Mouse (Mus musculus) kidney, postnatal 0 days (tissue): Measurements from ENCODE around the gene Plxnb2. TPM values are rescaled to one million over a fixed set of nuclear protein-coding genes. Genes with fewer than 3 reads are reported as not detected.

Experiments
- ATAC-seq: fragments of 200-750 bp; cut with Nextera tagmentation; replicated peaks from 2 replicates; pipeline ENCODE4 v1.8.0; 2017; ENCODE audit warnings: low read depth, moderate number of reproducible peaks, moderate TSS enrichment, moderate library complexity; ENCODE audit not compliant: low FRiP score
- DNase-seq: peaks from one replicate; pipeline ENCODE4 v3.0.0-alpha.2; 2016; ENCODE audit warnings: low spot score
- H3K27ac ChIP-seq: fragments of 300-500 bp; sonication (generic); 2 replicates; pipeline ENCODE4 v1.5.1; 2014; ENCODE audit warnings: mild to moderate bottlenecking
- H3K27me3 ChIP-seq: fragments of 300-500 bp; sonication (generic); 2 replicates; pipeline ENCODE4 v1.6.1; 2014; ENCODE audit warnings: low read length, mixed read lengths; ENCODE audit not compliant: insufficient read depth
- H3K36me3 ChIP-seq: fragments of 300-500 bp; sonication (generic); 2 replicates; pipeline ENCODE4 v1.6.1; 2014; ENCODE audit warnings: low read length, mixed read lengths; ENCODE audit not compliant: insufficient read depth
- H3K4me1 ChIP-seq: fragments of 300-500 bp; sonication (generic); replicated peaks from 2 replicates; pipeline ENCODE4 v1.6.1; 2014; ENCODE audit warnings: antibody characterized with exemption, low read length, mixed read lengths; ENCODE audit not compliant: insufficient read depth
- H3K4me2 ChIP-seq: fragments of 300-500 bp; sonication (generic); 2 replicates; pipeline ENCODE4 v1.6.1; 2014; ENCODE audit warnings: mild to moderate bottlenecking, low read length, moderate library complexity, mixed read lengths
- H3K4me3 ChIP-seq: fragments of 300-500 bp; sonication (generic); replicated peaks from 2 replicates; pipeline ENCODE4 v1.5.1; 2014; ENCODE audit warnings: low read depth, low read length
- H3K9ac ChIP-seq: fragments of 300-500 bp; sonication (generic); 2 replicates; pipeline ENCODE4 v1.6.1; 2014; ENCODE audit warnings: low read depth, low read length
- H3K9me3 ChIP-seq: fragments of 300-500 bp; sonication (generic); replicated peaks from 2 replicates; pipeline ENCODE4 v1.6.1; 2016; ENCODE audit warnings: low read length, inconsistent platforms, mixed read lengths
- CTCF ChIP-seq: IDR thresholded peaks from 2 replicates; pipeline ENCODE4 v1.5.1; 2016; ENCODE audit warnings: antibody characterized with exemption, low read depth, mild to moderate bottlenecking, moderate library complexity
- WGBS: fragments of 180-500 bp; shearing (Covaris S2); extraction: QIAGEN DNeasy Blood & Tissue Kit; methylation state at CpG from one replicate; pipeline ENCODE4 v1.1.7; 2014; 5-methylcytosine and 5-hydroxymethylcytosine counted together
- polyA plus RNA-seq: library from polyadenylated mRNA; unstranded; fragments of >200 nt; fragmentation: Nextera tagmentation; extraction: Ambion mirVana; gene quantifications from 2 replicates; pipeline ENCODE4 v1.2.1, GENCODE M21; 2015

Plxnb2 gene
- polyA plus RNA-seq, 1 experiment from 2014 or later: 126 TPM

DNA sequence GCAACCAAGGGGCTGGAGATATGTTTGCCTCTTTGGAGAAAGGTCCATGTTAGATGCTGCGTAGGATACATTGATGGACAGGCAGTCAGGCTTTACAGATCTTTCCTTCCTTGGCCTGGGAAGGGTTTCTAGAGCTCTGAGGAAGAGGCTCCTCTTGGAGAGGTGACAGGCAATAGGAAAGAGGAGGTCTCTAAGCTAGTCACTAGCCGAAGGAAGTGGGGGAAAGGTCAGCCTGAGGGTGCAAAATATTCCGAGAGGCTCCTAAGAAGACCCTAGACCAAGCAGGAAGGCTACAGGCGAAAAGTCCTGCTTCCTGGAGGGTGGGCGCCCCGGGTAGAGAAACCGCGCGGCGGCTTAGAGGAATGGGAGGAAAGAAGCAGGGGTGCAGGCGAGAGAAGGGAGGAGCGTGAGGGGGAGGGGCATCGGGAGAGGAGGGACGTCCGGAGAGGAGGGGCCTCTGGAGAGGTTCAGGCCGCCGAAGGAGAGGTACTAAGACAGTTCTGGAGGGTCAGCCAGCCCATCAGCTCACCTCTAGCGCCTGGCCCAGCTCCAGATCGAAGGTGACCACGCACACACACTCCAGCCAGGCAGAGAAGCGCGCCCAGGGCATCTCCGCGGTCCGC is 15.2 kb upstream of the Plxnb2 start:
- no peak for TF ChIP-seq CTCF
- Histone ChIP-seq H3K9me3 (no peaks in the 10 kb centered on the region), H3K4me1 (peaks cover 10% of the 10 kb centered on the region), H3K4me2 (peak overlapping the region; percentile 71), H3K27ac (peak overlapping the region; percentile 100), H3K36me3 (no peaks in the 10 kb centered on the region), H3K27me3 (no peaks in the 10 kb centered on the region), H3K9ac (peak overlapping the region; percentile 99), H3K4me3 (peak overlapping the region; percentile 91)
- peak; percentile 93 for ATAC-seq
- WGBS: under 1% methylated on average over 24 of the region's 25 CpGs
- peak; percentile 98 for DNase-seq

DNA sequence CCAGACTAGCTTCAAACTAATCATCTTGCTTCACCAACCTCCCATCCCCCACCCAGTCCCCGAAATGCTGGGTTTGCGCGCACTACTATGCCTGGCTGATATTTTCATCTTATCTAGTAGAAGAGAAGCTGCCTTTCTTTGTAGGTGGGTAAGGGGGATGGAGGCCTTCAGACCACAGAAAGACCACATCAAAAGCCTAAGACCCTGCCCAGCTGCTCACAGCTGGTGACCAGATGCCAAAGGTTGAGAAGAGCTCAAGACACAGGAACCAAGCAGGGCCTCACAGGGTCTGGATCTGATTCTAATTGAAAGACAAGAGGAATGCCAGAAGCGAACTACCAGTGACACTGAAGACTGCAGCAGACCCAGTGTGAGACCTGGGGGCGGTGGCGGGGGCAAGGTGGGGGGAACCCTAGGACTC is 14.7 kb upstream of the Plxnb2 start:
- DNase-seq (no peak), ATAC-seq (no peak)
- H3K9ac ChIP-seq: peak overlapping the region; percentile 99
- H3K4me1 ChIP-seq: peaks cover 10% of the 10 kb centered on the region
- peak overlapping the region; percentile 100 for H3K27ac ChIP-seq
- 0 out of 2 replicates have a peak, but pooled peaks cover 1% of the 10 kb centered on the region for H3K36me3 ChIP-seq
- H3K4me2 ChIP-seq: peak overlapping the region; percentile 71
- H3K4me3 ChIP-seq: peak overlapping the region; percentile 91
- WGBS: 44% methylated on average over 6 of the region's 6 CpGs
- no peaks in the 10 kb centered on the region for H3K27me3 ChIP-seq
- no peaks in the 10 kb centered on the region for H3K9me3 ChIP-seq
- TF ChIP-seq CTCF: no peak

DNA sequence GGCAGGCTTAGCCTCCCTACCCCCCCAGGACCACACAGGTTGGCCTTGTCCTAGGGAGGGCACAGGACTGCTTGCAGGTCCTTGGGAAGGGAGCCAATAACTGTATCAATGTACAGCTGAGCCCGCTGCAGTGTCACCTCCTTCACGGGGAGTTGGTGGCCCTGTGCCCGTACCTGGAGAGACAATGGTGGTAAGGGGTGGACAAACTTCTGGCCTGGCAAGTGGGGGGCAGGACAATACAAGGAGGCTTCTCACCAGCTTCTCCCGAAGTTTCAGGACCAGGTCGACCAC is 4.3 kb upstream of the Plxnb2 start:
- Histone ChIP-seq H3K27me3 (no peaks in the 10 kb centered on the region), H3K4me1 (peaks cover 12% of the 10 kb centered on the region), H3K36me3 (no peaks in the 10 kb centered on the region), H3K4me2 (no peak overlapping the region), H3K27ac (no peak overlapping the region), H3K9me3 (no peaks in the 10 kb centered on the region), H3K9ac (no peak overlapping the region), H3K4me3 (no peak overlapping the region)
- no peak for TF ChIP-seq CTCF
- DNase-seq (no peak), ATAC-seq (no peak)
- WGBS: 88% methylated on average over 5 of the region's 5 CpGs

DNA sequence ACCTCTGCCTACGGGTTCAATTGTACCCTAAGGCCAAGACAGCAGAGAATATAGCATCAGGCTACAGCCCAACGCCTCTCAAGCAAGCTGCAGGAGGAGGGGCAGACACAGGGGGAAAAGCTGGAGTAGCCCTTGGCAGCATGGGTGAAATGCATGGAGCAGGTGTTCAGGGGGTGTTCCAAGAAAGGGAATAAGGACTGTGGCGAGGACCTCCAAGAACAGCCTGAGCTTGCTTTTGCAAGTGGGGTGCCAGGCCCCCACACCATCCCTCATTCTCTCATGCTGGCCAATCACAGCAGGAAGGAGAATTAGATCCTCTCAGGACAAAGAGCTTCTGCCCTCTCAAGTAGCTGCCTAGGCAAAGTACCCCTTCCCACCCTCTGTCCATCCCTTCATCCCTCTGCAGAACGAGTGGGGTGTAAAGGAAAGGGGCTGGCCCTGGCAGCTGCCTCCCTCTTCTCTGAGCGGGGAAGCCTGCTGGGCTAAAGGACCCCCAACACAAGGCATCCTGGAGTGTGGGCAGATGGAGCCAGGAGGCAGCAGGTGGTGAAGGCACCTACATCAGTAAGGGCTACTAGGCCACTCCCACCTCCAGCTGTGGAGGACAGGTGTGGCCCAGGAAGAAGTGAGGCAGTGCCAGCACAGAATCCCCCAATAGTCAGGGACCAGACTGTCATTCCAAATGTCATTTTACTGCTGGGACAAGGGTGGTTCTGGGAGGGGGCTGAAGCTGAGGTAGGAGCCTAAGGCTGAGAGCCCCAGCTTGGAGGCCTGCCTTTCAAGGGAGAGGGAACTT is 3.8 kb upstream of the Plxnb2 start:
- H3K36me3 ChIP-seq: no peaks in the 10 kb centered on the region
- no peak overlapping the region for H3K4me2 ChIP-seq
- no peak overlapping the region for H3K27ac ChIP-seq
- DNase-seq (no peak), ATAC-seq (no peak)
- H3K4me1 ChIP-seq: peaks cover 12% of the 10 kb centered on the region
- no peak overlapping the region for H3K9ac ChIP-seq
- TF ChIP-seq CTCF: no peak
- H3K9me3 ChIP-seq: no peaks in the 10 kb centered on the region
- no peak overlapping the region for H3K4me3 ChIP-seq
- H3K27me3 ChIP-seq: no peaks in the 10 kb centered on the region
- WGBS: 66% methylated on average over 5 of the region's 5 CpGs

DNA sequence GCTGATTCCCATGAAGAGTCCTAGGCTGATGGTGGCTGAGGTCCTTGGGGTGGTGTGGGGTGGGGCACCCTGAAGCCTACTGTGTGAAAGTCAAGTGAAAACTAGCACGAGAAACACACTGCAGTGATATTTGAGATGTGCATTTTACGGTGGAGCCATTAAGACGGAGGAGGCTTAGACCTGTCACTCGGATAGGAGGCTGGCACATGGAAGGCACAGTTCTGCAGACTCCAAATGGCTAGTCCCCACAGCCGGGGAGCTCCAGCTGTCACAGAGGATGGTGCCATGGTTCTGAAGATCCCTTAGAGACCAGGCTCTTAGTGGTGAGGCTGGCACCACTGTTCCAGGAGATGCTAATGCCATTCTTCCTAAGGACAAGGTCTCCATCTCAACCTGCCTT is 2.3 kb upstream of the Plxnb2 start:
- no peak for TF ChIP-seq CTCF
- DNase-seq (no peak), ATAC-seq (no peak)
- Histone ChIP-seq H3K4me1 (peaks cover 20% of the 10 kb centered on the region), H3K4me2 (0 out of 2 replicates have a peak overlapping the region, but pooled peaks have one; percentile 3), H3K9ac (no peak overlapping the region), H3K9me3 (no peaks in the 10 kb centered on the region), H3K4me3 (no peak overlapping the region), H3K27ac (peak overlapping the region; percentile 44; the same call in 1 of the 2 replicates), H3K36me3 (no peaks in the 10 kb centered on the region), H3K27me3 (no peaks in the 10 kb centered on the region)
- 38% methylated on average over 5 of the region's 5 CpGs for WGBS

DNA sequence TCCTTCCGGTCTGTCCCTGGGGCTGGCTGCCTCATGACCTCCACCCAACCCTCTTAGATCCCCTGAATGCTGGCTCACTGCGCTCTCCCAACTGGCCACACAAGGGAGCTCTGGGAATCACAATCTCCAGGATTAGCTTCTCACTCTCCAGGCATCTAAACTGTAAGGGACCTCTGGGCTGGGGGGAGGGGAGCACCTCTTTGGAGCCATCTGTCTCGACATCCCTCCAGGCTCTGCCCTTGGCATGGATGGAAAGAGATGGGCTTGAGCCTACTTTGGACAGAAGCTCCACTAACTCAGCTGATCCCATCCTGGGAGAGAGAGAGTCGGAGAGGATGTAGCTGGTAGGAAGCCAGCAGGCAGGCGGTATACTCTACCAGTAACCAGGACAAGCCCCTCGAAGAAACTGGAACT is 1.7 kb upstream of the Plxnb2 start:
- H3K4me2 ChIP-seq: 0 out of 2 replicates have a peak overlapping the region, but pooled peaks have one; percentile 73
- WGBS: 28% methylated on average over 6 of the region's 6 CpGs

More for the DNA sequence above, 1.7 kb upstream of the Plxnb2 start:
- no peaks in the 10 kb centered on the region for H3K27me3 ChIP-seq
- no peak for ATAC-seq
- DNase-seq: peak; percentile 89
- no peak overlapping the region for H3K9ac ChIP-seq
- no peaks in the 10 kb centered on the region for H3K9me3 ChIP-seq
- H3K4me3 ChIP-seq: no peak overlapping the region
- H3K36me3 ChIP-seq: no peaks in the 10 kb centered on the region
- H3K4me1 ChIP-seq: peaks cover 25% of the 10 kb centered on the region
- peak overlapping the region; percentile 44 for H3K27ac ChIP-seq
- TF ChIP-seq CTCF: peak; percentile 60; the same call in 1 of the 2 replicates
